Mouse (Mus musculus): ENCODE results near the gene Prokr2.
"Not testable (repeated sequence)": the region's sequence is repeated elsewhere in the genome, so short reads cannot be mapped to it uniquely, and the experiment has no call there.

Gene Prokr2

GRCm38 (mm10) chr2:132337202-132337601, 48.0 kb downstream of the Prokr2 start:
- DNase-seq = no peak

DNA sequence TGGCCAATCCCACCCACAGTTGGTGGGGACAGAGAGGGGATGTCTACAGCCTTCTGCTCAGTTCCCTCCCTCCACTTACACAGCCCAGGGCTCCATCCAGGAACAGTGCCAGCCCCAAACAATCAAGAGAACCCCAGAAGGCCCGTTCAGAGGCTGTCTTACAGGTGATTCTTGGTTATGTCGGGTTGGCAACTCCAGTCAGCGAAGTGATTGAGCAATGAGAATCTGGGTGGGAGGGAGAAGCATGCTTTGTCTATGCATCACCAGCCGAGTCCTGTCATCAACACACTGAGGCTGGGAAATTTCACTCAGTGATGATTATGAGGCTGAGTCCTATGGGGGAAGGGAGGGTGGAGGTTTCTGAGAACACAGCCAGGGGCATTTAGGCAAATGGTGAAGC, 61.7 kb downstream of the Prokr2 start:
- no peak for DNase-seq

GRCm38 (mm10) chr2:132320516-132320915, 64.7 kb downstream of the Prokr2 start:
- no peak for DNase-seq

GRCm38 (mm10) chr2:132317178-132317577, 68.1 kb downstream of the Prokr2 start:
- DNase-seq = no peak

- peak; percentile 77 for DNase-seq
These were observed 69.0 kb downstream of the Prokr2 start for GRCm38 (mm10) chr2:132316041-132316808.

GRCm38 (mm10) chr2:132314057-132314456, 71.2 kb downstream of the Prokr2 start:
- not testable (repeated sequence) for DNase-seq

DNA sequence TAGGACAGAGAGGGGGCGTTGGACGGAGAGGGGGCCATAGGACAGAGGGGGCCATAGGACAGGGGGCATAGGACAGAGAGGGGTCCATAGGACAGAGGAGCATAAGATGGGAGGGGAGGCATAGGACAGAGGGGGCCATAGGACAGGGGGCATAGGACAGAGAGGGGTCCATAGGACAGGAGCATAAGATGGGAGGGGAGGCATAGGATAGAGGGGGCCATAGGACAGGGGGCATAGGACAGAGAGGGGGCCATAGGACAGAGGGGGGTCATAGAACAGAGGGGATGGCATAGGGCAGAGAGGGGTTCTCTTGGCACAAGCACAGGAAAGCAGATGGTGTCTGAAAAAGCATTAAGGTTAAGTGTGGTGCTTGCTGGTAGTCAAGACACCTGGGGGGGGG, 71.7 kb downstream of the Prokr2 start:
- DNase-seq = no peak

DNA sequence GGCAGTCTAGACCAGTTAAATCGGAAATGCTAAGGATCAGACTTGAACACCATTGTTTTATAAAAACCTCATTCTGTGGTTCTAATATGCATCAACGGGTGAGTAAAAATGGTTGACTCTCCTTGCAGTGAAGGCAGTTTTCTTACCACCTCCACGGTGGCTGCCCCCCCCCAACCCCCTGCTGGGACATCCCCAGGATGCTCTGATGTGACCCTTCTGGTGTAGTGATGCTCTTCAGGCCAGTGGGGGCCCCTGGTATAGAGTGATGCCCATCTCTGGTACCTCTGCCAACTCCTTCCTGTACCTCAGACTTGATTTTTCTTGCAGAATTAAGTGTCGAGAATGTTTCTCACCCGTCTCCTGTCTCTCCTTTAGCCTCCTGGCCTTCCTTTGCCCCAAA, 72.6 kb downstream of the Prokr2 start:
- DNase-seq = no peak

DNA sequence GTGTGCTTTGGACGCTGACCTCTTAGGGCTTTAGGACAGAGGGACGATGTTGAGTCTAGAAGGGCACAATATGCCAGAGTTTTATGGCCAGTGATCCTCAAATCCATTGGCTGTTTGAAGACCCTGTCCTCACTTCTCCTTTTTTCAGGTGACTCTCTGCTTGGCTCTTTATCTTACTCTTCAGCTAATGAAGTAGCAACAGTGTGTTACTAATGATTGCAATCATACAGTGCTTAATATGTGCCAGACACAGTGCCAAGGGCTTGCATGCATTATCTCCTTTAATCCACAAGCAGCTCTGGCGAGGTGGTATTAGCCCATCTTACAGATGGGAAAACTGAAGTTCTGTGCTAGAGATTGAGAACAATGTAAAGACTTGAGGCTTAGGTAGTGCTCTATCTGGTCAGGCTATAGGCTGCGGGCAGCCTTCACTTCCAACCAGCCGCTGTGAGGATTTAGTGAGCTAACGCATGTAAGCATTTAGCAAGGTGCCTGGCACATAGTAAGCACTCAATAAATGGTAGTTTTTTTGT, 75.8 kb downstream of the Prokr2 start:
- DNase-seq = no peak

- DNase-seq = no peak
These were observed 76.4 kb downstream of the Prokr2 start for GRCm38 (mm10) chr2:132308829-132309228.

- no peak for DNase-seq
These were observed 77.9 kb downstream of the Prokr2 start for GRCm38 (mm10) chr2:132307213-132307843.

DNA sequence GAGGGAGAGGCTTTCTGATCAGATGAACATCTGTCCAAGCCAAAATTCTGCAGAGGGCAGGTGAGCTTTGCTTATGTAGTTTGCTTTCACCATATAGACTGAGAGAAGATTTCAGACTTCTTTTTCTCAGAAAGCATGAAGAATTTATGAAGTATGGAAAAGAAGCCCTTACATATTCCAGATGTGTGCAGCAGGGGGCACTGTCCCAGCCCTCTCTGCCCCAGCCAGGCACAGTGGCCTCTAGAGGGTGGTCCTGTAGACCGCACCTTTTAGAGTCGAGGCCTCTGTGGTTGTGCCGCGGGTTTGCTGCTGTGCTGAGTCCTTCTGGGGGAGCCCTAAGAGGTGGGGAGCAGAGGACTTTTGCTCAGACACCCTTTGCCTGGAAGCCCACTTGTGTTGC, 79.3 kb downstream of the Prokr2 start:
- DNase-seq = no peak

DNA sequence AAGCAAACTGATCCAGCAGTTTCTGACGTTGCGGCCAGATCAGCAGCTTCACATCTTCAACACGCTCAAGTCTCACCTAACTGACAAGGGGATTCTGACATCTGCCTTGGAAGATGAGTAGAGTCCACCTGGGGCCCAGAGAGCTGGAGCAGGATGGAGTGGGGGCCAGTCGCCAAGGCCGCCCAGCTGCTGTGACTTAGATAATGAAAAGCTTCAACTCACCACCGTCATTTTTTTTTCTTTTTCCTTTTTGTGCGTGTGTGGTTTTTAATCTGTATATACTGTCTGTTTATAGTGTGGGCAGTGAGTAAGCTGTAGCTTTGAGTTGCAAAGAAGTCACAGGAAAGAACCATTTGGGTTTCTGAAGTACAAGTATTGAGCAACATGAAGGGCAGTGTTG, 80.1 kb downstream of the Prokr2 start:
- no peak for DNase-seq

DNA sequence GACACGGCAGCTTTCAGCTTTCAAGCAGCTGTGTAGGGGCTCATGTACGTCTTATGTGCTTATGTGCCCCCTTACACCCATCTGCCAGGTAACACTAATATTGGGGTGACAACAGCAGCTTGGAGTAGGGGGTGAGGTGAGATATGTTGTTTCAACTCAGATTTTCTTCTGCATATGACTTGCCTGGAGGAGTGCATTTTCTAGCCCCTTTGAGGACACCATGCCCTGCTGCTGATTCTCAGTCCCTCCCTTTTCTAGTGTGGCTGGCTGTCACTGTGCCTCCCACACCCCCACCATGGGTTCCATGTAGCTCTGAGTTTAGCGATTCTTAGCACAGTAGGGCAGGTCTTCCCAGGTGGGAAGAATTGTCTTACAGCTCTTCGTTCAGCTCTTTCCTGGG, 83.8 kb downstream of the Prokr2 start:
- DNase-seq = no peak

DNA sequence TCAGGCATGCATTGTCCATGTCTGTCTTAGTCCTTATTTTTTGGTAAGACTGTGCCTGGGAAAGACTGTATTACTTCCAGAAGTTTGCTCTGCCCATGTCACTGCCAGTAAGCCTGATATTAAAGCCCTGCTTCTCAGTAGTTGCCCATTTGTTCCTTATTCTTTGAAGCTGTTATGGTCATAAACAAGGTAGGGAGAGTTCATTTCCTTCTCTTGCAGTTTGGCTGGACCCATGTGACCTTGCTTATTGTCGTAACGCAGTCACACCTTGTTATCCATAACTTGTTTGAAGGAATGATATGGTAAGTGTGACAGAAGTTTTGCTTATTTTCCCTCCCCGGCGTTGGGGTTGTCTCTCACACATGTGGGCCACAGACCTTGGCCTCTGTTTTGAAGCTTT, 87.0 kb downstream of the Prokr2 start:
- DNase-seq = no peak

DNA sequence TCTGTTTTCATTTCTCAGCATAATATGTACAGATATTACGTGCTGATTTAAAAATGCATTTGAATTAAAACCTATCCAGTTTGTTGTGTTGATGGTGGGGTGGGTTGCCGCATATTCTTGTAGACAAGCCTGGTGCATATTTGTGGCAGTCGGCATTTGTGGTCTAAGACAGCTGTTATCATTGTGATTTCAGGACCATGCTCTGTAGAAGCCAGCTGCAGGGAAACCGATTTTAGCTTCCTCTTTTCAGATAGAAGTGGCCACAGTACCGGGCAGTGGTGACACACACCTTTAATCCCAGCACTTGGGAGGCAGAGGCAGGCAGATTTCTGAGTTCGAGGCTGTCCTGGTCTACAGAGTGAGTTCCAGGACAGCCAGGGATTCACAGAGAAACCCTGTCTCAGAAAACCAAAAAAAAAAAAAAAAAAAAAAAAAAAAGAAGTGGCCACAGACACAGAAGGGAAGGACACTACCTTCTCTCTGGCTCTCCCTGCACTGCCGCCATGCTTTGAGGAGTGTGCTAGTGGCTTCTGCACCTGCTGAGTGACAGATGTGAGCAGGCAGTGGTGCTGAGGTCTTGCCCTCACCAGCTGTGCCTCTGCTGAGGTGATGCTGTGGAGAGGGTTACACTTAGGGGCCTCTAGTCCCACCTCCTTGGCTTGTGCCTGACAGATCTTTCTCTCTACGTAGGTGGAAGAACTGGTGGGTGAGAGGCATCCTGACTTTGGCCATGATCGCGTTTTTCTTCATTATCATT, 91.4 kb downstream of the Prokr2 start:
- DNase-seq = no peak

DNA sequence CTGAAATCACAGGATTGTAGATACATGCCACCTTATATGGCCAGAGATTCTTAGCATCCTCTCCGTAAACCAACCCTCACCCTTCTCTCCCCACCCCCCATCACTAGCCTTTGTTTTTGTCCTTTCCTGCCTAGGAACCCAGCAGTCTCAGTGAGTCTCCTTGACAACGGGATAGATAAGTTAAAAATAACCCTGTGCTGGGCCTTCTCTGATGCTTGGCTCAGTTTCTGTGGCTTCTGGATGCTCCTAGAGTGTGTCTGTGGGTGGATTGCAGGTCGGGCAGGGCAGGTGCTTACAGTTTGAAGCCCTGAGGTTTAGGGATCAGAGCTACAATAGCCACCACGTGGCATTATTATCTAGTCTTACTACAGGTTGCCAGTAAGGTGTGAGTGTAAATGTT, 93.2 kb downstream of the Prokr2 start:
- no peak for DNase-seq

GRCm38 (mm10) chr2:132291265-132291664, 94.0 kb downstream of the Prokr2 start:
- DNase-seq = peak; percentile 28

- no peak for DNase-seq
These were observed 94.4 kb downstream of the Prokr2 start for GRCm38 (mm10) chr2:132290808-132291207.

- not testable (repeated sequence) for DNase-seq
These were observed 96.0 kb downstream of the Prokr2 start for GRCm38 (mm10) chr2:132289213-132289612.
